Mouse (Mus musculus): Measurements from ENCODE around the gene Rex1bd.

GRCm38 (mm10) chr8:70471856-70472255 is 34.7 kb downstream of the Rex1bd start:
- TF ChIP-seq CTCF (IDR thresholded peaks at IDR 0.05; ENCODE audit: extremely low read depth, insufficient read depth, low read length) (no peak), POLR2A (IDR thresholded peaks at IDR 0.05; ENCODE audit: extremely low read depth, insufficient read depth, low read length) (no peak)
